Mouse (Mus musculus) gastrocnemius, adult 2 months (tissue): ENCODE data around the gene Chchd3. TPM values are rescaled to one million over a fixed set of nuclear protein-coding genes. Genes with fewer than 3 reads are reported as not detected.

Source experiments
- DNase-seq: peaks from one replicate; pipeline ENCODE4 v3.0.0; 2022
- H3K27ac ChIP-seq: fragments of 200-600 bp; 2 replicates; pipeline ENCODE4 v1.8.1; 2022; ENCODE audit warnings: mild to moderate bottlenecking
- H3K4me3 ChIP-seq: fragments of 200-600 bp; 2 replicates; pipeline ENCODE4 v1.8.1; 2022; ENCODE audit warnings: mild to moderate bottlenecking, moderate library complexity
- CTCF ChIP-seq: fragments of 200-600 bp; IDR thresholded peaks from 2 replicates; pipeline ENCODE4 v1.8.1; 2022; ENCODE audit warnings: antibody characterized with exemption, mild to moderate bottlenecking, moderate library complexity
- intact Hi-C: fragments of 180-260 bp; cut with DNase I; formaldehyde crosslinking; loops from one replicate; pipeline ENCODE4 v1.15.1; 2025
- total RNA-seq, 2 experiments: library from RNA; stranded (reverse); gene quantifications; 2 replicates each; pipeline ENCODE4 v1.2.3; 2021

The Chchd3 gene
- total RNA-seq, 2 experiments from 2014 or later = 397 to 478 TPM

DNA sequence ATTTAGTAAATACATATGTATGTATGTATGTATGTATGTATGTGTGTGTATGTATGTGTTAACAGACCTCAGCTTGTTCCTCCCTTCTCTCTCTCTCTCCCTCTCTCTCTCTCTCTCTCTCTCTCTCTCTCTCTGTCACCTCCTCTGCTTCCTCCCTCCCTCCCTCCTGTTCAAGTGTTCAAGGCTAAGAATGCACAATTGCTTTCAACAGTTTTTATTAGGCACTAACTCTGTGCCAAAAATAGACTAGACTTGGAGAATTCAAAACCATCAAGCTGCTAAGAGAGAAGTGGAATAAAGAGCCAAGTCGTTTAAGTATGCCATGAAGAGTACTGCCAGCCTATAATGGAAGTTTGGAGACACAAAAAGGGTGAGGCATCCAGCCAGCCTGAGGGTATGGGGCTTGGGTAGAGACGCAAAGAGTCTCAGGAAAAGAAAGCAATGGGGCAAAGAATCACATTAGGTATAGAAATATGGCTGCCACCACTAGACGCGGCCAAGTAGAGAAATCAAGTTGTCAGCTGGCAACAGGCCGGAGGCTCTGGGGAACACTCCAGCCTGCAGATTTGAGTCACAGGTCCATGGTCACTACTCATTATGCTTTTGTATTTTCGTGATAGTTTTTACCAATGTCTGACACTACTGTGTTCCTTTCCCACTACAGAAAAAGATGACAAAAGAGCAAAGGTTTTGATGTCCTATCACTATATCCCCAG, 10.2 kb downstream of the Chchd3 start:
- Histone ChIP-seq H3K4me3 (no peak overlapping the region), H3K27ac (peak overlapping the region; percentile 43; the same call in 1 of the 2 replicates)
- intact Hi-C loops = loop anchor here (5.0 to 10.0 kb wide), 4 partner anchors 68 to 245 kb away; no protein-coding TSS in a partner anchor
- no peak for TF ChIP-seq CTCF
- peak; percentile 39 for DNase-seq

DNA sequence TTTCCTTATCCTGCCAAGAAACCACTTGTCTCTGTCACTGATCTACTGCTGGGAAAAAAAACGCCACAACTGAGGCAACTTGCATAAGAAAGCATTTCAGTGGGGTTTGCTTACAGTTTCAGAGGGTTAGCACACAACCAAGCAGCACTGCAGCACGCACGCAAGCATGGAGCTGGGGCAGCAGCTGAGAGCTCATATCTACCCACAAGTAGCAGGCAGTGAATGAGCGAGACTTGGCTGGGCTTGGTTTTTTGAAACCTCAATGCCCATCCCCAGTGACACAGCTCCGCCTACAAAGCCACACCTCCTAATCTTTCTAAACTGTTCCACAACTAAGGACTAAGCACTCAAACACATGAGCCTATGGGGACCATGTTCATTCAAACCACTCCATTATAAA, 16.6 kb downstream of the Chchd3 start:
- DNase-seq = no peak
- intact Hi-C loops = no loop called here
- H3K27ac ChIP-seq = no peak overlapping the region
- no peak overlapping the region for H3K4me3 ChIP-seq
- no peak for TF ChIP-seq CTCF

DNA sequence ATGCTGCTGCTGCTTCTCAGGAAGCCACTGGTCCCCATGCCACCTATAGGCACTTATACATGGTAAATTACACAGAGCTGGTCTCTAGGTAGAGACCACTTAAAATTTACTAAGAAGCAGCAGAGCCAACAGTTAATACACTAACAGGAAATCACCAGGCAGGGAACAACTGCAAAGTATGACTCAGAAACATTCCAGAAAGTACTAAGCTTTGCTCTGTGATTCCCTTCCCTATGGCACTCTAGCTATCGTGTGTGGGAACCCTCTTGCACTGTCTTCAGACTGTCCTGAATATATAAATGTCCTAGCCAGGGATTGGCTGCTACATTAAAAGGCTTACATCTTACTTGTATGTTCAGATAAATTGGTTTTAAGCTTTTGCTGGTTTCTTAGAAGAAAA, 17.2 kb downstream of the Chchd3 start:
- intact Hi-C loops = no loop called here
- no peak for DNase-seq
- no peak for TF ChIP-seq CTCF
- Histone ChIP-seq H3K27ac (no peak overlapping the region), H3K4me3 (no peak overlapping the region)

DNA sequence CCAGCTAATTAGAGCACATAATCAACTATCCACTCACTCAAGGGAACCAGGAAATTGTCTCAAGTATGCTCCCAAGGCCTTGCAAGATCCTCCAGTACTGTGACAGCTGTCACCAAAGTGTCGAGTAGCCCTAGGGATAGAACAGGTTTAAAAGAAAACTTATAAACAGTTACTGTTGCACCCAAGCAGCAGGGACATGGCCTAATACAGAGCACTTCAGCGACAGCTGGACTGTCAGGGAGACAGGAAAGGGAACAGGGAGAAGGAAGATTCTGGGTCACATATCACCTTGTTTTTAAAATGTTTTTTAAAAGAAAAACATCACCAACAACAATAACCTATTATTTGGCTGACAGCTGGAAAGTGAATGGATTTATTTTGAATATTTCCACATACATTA, 18.1 kb downstream of the Chchd3 start:
- no peak for TF ChIP-seq CTCF
- Histone ChIP-seq H3K4me3 (no peak overlapping the region), H3K27ac (no peak overlapping the region)
- no peak for DNase-seq
- intact Hi-C loops = no loop called here

DNA sequence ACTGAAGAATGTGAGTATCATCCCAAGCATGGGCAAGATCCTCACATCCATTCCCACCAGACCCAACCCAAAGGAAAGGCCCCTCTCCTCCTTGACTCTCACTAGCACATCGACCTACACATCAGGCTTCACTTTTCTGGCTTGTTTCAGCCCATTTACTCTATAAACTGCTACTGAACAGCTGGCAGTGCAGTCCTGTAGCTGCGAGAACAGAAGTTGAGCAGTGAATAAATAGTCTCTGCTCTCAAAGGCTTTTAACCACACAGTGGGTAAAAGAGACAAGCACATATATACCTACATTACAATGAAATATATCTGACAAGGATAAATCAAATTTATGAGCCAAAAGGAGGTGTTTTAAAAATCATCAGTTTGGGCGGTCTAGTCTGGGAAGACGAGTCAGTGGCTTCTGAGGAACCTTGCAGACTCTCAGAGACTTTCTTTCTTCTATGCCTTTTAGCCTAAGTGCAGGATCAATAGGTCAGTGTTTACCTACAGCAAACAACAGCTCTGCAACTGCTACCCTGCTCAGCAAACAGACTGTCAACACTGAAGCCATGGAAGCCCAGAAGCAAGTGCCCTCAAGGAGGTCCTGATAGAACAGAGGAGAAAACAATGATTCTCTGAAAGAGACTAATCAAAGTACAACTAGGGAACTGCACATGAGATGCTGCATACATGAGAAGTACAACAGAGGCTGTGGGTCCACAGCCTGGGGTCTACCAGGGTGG, 19.5 kb downstream of the Chchd3 start:
- Histone ChIP-seq H3K27ac (no peak overlapping the region), H3K4me3 (no peak overlapping the region)
- TF ChIP-seq CTCF = no peak
- intact Hi-C loops = no loop called here
- DNase-seq = no peak

DNA sequence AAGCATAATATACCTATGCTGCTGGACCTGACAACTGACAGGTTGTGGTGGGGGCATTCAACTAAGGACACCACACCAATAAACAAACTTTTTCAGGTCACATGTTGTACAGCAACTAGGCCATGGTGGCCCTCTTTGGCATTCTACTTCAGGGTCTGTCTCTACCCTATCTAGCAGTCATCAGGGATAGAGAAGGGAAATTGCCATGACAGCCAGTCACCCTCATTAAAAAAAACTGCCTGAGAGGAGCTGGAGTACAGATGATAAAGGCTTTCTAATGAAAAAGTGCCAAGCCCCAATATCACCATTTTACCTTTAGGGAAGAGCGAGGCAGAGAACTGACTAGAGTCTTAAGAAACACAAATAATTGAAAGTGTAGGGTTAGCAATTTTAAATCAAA, 27.5 kb downstream of the Chchd3 start:
- H3K4me3 ChIP-seq = no peak overlapping the region
- DNase-seq = no peak
- H3K27ac ChIP-seq = no peak overlapping the region
- no peak for TF ChIP-seq CTCF
- intact Hi-C loops = no loop called here

DNA sequence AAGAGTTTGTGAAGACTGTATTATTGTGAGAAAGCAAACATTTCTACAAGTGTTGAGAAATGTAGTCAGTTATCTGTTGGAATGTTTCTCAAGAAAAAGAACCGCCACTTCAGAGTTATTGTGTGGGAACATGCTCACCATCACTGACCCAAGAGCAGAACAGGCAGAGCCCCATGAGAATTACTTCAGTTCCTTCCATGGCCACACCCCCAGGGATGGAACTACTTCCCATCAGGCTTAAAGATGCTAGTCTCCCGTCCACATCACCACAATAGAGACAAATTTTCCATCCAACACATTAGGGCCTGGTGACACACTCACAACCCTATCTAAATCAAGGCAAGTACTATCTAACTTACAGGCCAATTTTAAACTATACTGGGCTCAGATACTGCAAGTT, 28.4 kb downstream of the Chchd3 start:
- no peak overlapping the region for H3K27ac ChIP-seq
- DNase-seq = no peak
- intact Hi-C loops = no loop called here
- H3K4me3 ChIP-seq = no peak overlapping the region
- TF ChIP-seq CTCF = no peak

DNA sequence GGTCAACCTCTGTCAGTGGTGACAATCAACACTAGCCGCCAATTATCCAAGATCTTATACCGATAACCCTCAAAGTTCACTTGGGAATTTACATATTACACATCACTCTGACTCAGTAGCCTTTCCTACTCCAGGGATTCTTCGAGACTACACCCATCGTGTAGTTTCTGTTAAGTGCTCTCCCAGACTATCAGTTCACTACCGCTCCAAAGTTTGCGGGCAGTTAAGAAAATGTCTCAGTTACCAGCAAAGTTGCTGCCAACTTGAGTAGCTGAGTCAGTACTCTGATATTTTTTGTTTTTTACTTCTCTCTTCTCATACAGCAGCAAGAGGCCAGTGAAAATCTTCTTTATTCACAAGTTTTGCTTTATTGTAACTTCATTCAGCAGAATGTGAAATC, 31.8 kb downstream of the Chchd3 start:
- 0 out of 2 replicates have a peak overlapping the region, but pooled peaks have one; percentile 7 for H3K4me3 ChIP-seq
- TF ChIP-seq CTCF = no peak
- intact Hi-C loops = no loop called here
- peak overlapping the region; percentile 73; the same call in 1 of the 2 replicates for H3K27ac ChIP-seq
- no peak for DNase-seq

DNA sequence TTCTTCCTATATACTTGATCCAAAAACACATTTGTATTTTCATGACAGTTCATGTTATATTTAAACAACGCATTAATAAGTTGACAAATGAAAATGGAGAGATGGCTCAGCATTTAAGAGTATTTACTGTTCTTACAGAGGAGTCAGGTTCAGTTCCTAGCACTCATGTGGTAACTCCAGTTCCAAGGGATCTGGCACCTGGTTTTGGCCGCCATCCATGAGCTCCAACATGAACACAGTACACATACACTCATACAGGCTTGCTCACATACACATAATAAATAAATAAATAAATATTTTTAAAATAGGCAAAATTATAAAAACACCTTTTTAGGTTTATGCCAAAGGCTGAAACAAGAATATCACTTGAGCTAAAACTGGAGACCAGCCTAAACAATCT, 35.0 kb downstream of the Chchd3 start:
- DNase-seq = peak; percentile 49
- H3K4me3 ChIP-seq = no peak overlapping the region
- intact Hi-C loops = no loop called here
- no peak for TF ChIP-seq CTCF
- no peak overlapping the region for H3K27ac ChIP-seq

DNA sequence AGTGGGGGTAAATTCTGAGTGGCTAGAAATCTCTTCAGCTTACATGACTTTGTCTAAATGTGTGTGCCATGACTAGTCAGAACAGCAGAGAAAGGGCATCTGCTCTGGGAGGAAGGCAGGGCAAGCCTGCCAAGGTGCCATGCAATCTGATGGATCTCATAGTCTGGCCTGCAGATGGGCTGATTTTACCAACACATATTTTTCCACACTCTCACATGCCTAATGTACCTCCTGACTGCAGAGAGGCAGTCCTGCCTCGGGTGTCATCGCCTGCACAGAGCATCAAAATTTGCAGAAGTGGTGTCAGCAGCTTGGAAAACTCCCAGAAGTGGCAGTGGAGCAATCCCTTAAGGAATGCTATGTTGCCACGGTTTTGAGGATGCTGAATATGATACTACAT, 55.5 kb downstream of the Chchd3 start:
- H3K27ac ChIP-seq = peak overlapping the region; percentile 61
- peak; percentile 51 for DNase-seq
- no peak for TF ChIP-seq CTCF
- intact Hi-C loops = no loop called here
- H3K4me3 ChIP-seq = no peak overlapping the region

DNA sequence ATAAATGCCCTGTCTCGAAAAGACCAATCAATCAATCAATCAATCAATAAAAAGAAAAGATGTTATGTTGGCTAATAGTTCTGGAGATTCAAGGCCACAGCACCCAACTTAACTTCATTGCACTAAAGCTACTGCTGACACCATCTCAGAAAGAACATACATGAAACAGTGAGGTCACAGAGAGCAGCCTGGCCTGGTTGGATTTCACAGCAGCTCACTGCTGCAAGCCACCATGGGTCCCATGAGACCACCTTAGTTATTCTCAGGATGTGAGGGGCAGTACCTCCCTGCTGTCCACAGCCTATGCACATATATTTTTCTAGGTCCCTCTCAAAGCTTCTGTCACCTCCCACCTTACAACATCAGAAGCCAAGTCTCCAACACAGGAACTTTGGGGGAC, 57.1 kb downstream of the Chchd3 start:
- TF ChIP-seq CTCF = no peak
- intact Hi-C loops = no loop called here

DNA sequence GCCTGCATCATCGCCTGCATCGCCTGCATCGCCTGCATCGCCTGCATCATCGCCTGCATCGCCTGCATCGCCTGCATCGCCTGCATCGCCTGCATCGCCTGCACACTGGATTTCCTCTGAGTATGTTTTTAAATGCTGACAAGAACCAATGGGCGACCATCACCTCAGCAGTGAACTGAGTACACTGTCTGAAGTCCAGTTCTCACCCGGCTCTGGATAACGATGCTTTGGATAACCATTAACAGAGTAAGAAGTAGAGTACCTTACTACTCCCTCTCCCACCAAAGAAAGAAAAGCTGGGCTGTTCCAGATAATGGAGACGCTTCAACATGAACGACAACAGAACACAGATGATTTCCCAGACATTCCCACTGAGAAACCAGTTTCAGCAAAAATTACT, 58.8 kb downstream of the Chchd3 start:
- TF ChIP-seq CTCF = no peak
- H3K27ac ChIP-seq = no peak overlapping the region
- intact Hi-C loops = no loop called here
- no peak overlapping the region for H3K4me3 ChIP-seq
- no peak for DNase-seq

More for the DNA sequence above, 57.1 kb downstream of the Chchd3 start:
- Histone ChIP-seq H3K27ac (no peak overlapping the region), H3K4me3 (no peak overlapping the region)
- DNase-seq = no peak

DNA sequence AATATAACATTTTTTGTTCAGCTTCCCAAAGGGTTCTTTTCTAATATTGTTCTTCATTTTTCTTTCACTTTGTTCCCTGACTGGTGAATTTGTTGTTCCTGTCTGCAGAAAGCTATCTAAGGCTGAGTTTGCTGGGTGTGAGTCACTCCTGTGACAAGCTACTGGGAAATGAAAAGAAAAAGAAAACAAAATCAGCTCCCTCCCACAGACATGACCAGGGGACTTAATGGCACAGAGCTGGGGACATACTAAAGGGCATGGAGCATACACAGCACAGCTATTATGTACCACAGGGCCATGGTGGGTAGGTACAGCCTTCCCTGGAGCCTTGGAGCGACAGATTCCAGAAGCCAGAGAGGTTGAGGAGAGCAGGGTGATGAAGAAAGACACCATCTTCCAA, 63.5 kb downstream of the Chchd3 start:
- H3K27ac ChIP-seq = peak overlapping the region; percentile 54; the same call in 1 of the 2 replicates
- intact Hi-C loops = no loop called here
- TF ChIP-seq CTCF = no peak
- H3K4me3 ChIP-seq = no peak overlapping the region
- DNase-seq = no peak

DNA sequence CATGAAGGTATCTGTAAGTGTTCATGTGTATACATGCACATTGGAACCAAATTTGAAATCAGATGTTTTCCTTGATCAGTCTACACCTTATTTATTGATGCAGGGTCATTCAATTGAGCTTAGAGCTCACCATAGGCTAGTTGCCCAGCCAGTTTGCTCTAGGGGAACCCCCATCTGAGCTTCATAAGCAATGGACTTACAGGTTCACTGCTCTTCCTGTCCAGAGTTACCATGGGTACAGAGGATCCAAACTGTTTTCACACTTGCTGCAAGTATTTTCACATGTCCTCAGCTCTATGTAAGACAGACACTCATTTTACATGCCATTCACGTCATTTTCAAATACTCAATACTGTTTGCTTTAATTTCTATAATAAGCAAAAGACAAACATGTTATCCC, 66.2 kb downstream of the Chchd3 start:
- H3K4me3 ChIP-seq = no peak overlapping the region
- no peak for TF ChIP-seq CTCF
- no peak overlapping the region for H3K27ac ChIP-seq
- intact Hi-C loops = no loop called here
- DNase-seq = no peak
